Mouse (Mus musculus) CD4-positive helper T cell, adult 2 months (primary cell): Measurements from ENCODE around the gene Ptprcap.

Experiments used
- DNase-seq: peaks from one replicate; pipeline ENCODE4 v3.0.0-alpha.2; 2012; ENCODE audit warnings: low read depth, missing footprints, low spot score

The Ptprcap gene

GRCm38 (mm10) chr19:4147782-4148490 is 5.5 kb upstream of the Ptprcap start:
- DNase-seq = no peak

- DNase-seq = peak; percentile 92
These were observed 5.0 kb upstream of the Ptprcap start, which contains the start of gene Coro1b for GRCm38 (mm10) chr19:4148491-4148806. TSS of gene Coro1b (plus strand) at chr19:4148619.

DNA sequence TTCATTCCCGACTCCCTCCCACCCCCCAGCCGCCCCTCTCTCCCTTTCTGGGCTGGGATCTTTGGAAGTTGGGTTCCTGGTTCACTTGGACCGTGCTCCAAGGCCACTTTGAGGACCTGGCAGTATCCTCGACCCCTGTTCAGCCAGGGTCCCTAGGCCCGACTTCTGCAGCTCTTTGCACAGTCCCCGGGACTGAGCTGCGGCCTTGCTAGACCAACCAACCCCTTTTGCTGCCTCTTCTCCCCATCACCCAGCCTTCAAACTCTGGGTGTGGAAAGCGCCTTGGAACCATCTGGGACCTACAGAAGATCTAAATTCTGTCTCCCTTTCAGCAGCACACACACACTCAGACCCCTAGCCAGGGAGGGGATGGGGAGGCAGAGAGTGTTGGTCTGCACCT is 4.6 kb upstream of the Ptprcap start:
- no peak for DNase-seq

DNA sequence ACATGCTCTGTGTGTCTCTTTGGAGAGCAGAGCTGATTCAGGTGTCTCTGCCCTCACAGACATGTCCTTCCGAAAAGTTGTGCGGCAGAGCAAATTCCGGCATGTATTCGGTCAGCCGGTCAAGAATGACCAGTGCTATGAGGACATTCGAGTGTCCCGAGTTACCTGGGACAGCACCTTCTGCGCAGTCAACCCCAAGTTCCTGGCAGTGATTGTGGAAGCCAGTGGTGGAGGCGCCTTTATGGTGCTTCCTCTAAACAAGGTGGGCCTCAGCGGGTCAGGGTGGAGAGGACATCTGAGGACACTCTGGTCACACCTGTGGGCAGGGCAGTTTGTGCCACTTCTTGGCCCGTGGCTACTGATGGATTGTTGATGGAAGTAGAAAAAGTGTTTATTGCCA is 4.1 kb upstream of the Ptprcap start:
- no peak for DNase-seq

GRCm38 (mm10) chr19:4149764-4150461 is 3.5 kb upstream of the Ptprcap start:
- no peak for DNase-seq

- DNase-seq = no peak
These were observed 2.6 kb upstream of the Ptprcap start for GRCm38 (mm10) chr19:4150567-4151487.

GRCm38 (mm10) chr19:4151488-4151860 is 1.9 kb upstream of the Ptprcap start:
- no peak for DNase-seq

- DNase-seq = no peak
These were observed 1.5 kb upstream of the Ptprcap start for GRCm38 (mm10) chr19:4151898-4152297.

- no peak for DNase-seq
These were observed 766 bp upstream of the Ptprcap start for GRCm38 (mm10) chr19:4152445-4153231.

- peak; percentile 71 for DNase-seq
These were observed 1.2 kb downstream of the Ptprcap start for GRCm38 (mm10) chr19:4154437-4155222.

- peak; percentile 43 for DNase-seq
These were observed 2.0 kb downstream of the Ptprcap start for GRCm38 (mm10) chr19:4155223-4156072.

DNA sequence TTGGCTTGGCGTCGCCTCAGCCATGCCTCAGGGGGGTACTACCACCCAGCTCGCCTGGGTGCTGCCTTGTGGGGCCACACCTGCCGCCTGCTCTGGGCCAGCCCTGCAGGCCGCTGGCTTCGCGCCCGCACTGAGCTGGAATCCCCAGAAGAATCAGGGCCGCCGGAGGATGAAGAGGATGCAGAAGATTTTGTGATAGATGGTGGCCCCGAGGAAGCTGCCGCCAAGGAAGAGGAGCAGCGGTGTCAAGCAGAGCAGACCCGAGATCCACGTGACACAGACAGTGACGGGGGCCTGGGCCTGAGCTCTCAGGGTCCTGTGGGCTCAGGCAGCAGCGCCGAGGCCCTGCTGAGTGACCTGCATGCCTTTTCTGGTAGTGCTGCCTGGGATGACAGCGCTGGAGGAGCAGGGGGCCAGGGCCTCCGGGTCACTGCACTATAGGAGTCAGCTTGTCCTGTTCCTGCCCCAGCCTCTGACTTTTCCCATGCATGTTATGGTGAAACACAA is 2.7 kb downstream of the Ptprcap start:
- DNase-seq = peak; percentile 32

DNA sequence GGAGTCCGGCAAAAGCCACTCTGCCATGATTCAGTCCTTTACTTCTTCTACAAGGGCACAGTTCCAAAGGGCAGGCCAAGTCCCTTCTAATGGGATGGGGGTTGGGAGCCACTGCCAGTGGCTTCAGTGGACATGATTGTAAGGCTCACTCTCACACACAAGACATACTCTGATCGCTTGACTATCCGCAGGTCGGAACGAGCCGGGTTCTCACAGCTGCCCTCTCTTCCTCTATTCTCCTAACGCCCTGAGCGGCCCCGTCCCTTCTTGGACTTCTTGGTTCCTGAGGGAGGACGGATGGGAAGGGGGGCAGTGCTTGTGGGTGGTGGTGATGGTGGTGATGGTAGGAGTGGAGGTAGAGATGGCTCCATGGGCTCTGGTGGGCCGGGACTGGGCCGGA is 3.4 kb downstream of the Ptprcap start:
- no peak for DNase-seq

DNA sequence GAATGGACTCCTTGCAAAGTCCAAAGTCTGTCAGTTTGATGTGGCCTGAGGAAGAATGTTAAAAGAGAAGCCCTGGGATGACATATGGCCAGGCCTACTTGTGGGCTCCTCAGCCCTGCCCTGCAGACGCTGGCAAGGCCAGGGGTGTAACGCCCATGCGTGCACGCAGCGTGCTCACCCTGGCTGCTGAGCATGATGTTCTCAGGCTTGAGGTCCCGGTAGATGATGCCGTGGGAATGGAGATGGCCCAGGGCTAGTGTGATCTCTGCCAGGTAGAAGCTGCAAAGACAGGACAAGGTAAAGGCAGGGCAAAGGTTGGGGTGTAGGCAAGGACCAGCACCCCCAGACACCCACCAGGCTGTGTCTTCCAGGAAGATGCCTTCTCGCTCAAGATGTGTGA is 5.6 kb downstream of the Ptprcap start:
- DNase-seq = no peak

DNA sequence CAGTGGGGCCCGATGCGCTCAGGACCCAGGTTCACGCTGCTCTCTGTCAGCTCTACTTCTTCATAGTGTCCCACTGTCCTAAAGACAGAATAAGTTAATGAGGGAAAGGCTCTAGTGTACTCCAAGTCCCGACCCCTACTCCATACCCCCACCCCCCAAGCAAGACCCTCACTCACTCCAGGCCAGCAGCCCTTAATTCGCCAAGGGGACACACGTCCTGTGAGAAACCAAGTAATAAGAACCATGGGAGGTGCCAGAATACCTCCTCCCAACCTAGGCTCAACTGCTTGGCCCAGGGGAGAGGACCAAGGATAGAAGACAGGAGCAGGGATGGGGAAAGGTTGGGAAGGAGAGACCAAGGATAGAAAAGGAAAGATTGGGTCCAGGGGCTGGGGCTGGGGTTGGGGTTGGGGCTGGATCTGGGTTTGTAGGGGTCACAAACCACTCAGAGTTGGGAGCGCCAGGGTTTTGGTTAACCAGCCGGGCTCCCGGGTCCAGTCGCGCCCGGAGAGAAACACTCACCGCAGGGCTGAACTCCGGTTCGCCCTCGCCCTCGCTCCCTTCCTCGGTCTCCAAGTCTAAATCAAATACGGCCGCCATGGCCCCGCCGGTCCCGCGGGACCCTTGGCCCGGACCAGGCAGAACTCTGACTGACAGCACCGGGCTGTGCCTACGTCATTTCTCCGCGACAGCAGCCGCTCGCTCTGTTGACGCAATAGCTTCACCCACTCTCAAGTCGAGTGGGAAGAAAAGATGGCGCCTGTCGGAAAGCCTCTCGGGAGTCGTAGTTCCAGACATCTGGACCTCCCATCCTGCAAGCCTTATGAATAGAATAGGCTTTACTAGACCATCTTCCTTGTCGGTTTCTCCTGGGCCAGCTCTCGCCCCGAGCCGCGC is 9.5 kb downstream of the Ptprcap start, which contains the start of gene Rps6kb2:
Gene Rps6kb2 (minus strand): TSS at position 709 of the 897 bp plus-strand sequence.
- DNase-seq = peak; percentile 95

DNA sequence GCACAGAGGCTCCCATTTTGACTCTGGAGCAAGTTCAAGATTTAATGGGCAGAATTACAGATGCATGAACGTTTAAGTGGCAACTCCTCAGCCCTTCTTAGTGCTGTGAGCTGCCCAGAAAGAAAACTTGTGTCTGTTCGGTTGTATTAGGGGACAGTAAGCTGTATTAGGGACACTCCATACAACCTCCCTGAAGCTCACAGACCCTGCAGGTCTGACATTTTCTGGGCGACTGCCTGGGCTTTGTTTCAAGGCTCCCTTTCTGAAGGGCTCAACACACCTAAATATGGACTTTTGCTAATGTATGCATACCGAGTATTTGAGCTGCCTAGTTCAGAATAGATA is 10.1 kb downstream of the Ptprcap start:
- DNase-seq = no peak

GRCm38 (mm10) chr19:4164100-4164499 is 10.7 kb downstream of the Ptprcap start:
- no peak for DNase-seq

DNA sequence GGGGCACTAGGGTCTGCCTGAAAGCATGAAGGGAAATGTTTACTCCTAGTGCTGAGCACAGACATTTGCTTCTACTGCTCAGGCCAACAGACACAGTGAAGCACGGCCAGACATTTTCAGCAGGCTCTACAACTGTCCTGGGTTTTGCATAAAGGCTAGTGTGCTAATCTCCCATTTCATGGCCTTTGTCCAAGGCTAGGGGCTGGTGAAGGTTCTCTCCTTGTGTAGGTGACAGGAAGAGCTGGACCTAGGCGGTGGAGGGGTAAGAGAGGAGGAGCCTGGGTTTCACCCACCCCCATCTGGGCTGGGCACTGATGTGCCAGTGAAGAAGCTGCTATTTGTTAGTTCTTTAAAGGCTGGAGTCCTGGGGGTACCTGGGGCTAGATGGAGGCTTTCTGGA is 11.3 kb downstream of the Ptprcap start:
- no peak for DNase-seq
